Mouse (Mus musculus): ENCODE results near the gene Eya4. TPM values are rescaled to one million over a fixed set of nuclear protein-coding genes. Genes with fewer than 3 reads are reported as not detected.

The Eya4 gene
- polyA plus RNA-seq, 1 experiment from 2014 or later: 0.11 TPM

DNA sequence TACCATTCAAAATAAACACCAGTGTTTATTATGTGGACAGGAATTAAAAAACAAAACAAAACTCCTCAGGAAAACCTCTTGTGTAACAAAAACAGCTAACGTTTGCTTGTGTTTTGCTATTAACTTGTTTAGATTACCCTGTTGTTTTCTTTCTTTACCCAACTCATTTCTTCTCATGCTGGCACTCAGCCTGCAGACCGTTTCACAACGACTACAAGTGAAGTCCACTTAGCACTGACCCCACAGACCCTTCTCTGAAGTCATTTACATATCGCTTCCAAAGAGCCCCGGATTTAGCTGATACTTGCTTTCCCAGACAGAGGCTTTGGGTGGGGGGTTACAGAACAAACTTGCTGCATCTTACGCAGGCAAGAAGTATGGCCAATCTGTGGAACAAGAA is 286.9 kb downstream of the Eya4 start:
- TF ChIP-seq CTCF (IDR thresholded peaks at IDR 0.05): no peak
- TF ChIP-seq EP300 (IDR thresholded peaks at IDR 0.05): peak; percentile 59
- ATAC-seq (peak; percentile 59), DNase-seq (ENCODE audit: low spot score) (peak; percentile 86)
- Histone ChIP-seq H3K27ac (ENCODE audit: low read length) (peak overlapping the region; percentile 38), H3K4me2 (replicated peaks; ENCODE audit: low read depth, low read length) (no peak overlapping the region), H3K9ac (replicated peaks; ENCODE audit: low read depth) (no peak overlapping the region), H3K27me3 (replicated peaks; ENCODE audit: insufficient read depth, low read length) (no peaks in the 10 kb centered on the region), H3K9me3 (ENCODE audit: low read length) (no peaks in the 10 kb centered on the region), H3K4me1 (ENCODE audit: insufficient read depth, low read depth, low read length) (no peaks in the 10 kb centered on the region; the same call in 1 of the 2 replicates), H3K4me3 (ENCODE audit: low read depth, low read length) (no peak overlapping the region), H3K36me3 (ENCODE audit: insufficient read depth, low read length) (no peaks in the 10 kb centered on the region)
- 30% methylated on average over 6 of the region's 6 CpGs for WGBS

DNA sequence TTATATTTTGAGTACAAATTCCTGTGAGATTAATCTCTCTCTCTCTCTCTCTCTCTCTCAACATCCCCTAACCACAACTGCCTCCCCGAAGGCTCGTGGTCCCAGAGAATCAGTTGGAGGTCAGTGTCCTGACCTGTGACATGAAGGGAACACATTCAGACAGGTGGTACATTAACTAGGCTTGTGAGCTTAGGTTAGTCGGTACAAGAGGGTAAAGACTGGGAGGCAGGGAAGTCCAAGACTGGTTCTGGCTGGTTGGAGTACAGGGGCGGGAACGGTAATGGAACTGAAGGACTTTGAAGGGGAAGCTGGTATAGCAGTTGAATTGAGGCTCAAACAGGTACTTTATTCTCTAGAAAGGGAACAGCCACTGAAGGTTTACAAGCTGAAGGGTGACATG is 287.9 kb downstream of the Eya4 start:
- Histone ChIP-seq H3K4me2 (replicated peaks; ENCODE audit: low read depth, low read length) (no peak overlapping the region), H3K9ac (replicated peaks; ENCODE audit: low read depth) (no peak overlapping the region), H3K27me3 (replicated peaks; ENCODE audit: insufficient read depth, low read length) (no peaks in the 10 kb centered on the region), H3K4me3 (ENCODE audit: low read depth, low read length) (no peak overlapping the region), H3K27ac (ENCODE audit: low read length) (peak overlapping the region; percentile 43), H3K4me1 (ENCODE audit: insufficient read depth, low read depth, low read length) (no peaks in the 10 kb centered on the region; the same call in 1 of the 2 replicates), H3K36me3 (ENCODE audit: insufficient read depth, low read length) (no peaks in the 10 kb centered on the region), H3K9me3 (ENCODE audit: low read length) (no peaks in the 10 kb centered on the region)
- DNase-seq (ENCODE audit: low spot score): no peak
- ATAC-seq: no peak
- 58% methylated on average over 5 of the region's 5 CpGs for WGBS
- TF ChIP-seq CTCF (IDR thresholded peaks at IDR 0.05) (no peak), EP300 (IDR thresholded peaks at IDR 0.05) (no peak)

- TF ChIP-seq EP300 (IDR thresholded peaks at IDR 0.05): no peak
- TF ChIP-seq CTCF (IDR thresholded peaks at IDR 0.05): no peak
- WGBS: 43% methylated on average over 3 of the region's 3 CpGs
- Histone ChIP-seq H3K4me1 (ENCODE audit: insufficient read depth, low read depth, low read length) (no peaks in the 10 kb centered on the region; the same call in 1 of the 2 replicates), H3K27me3 (replicated peaks; ENCODE audit: insufficient read depth, low read length) (no peaks in the 10 kb centered on the region), H3K9me3 (ENCODE audit: low read length) (no peaks in the 10 kb centered on the region), H3K9ac (replicated peaks; ENCODE audit: low read depth) (no peak overlapping the region), H3K36me3 (ENCODE audit: insufficient read depth, low read length) (no peaks in the 10 kb centered on the region), H3K27ac (ENCODE audit: low read length) (peak overlapping the region; percentile 71), H3K4me2 (replicated peaks; ENCODE audit: low read depth, low read length) (no peak overlapping the region), H3K4me3 (ENCODE audit: low read depth, low read length) (no peak overlapping the region)
- DNase-seq (ENCODE audit: low spot score): no peak
- ATAC-seq: peak; percentile 47
Observed at GRCm38 (mm10) chr10:23060694-23061060, 289.9 kb downstream of the Eya4 start.

DNA sequence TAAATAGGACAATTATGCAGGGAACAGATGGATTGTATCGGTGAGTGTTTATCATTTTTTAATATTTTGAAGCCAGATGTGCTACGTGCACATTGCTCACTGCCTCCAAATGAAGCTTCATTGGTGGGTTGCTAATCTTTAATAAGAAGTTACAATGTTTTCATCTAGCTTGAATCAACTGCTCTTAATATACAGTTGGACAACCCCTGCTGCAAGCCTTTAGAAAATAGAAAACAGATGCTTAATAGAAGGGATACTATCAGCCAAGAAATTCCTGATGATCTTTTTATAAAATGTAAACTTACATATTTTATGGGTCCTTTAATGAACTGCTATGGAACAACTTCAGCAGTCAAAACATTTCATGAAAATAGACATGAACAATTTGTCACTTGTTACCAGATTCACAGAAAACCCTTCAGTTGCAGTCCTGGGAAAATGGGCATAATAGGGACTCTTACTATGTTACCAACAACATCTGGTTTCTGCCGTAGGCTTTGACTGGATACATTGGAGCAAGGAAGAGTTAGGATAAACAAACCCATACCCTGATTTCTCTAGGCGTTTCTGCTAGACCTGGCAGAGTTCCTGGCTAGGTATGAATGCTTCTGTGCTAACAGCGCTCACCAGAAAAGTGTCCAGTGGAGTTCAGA is 290.4 kb downstream of the Eya4 start:
- peak; percentile 83 for ATAC-seq

GRCm38 (mm10) chr10:23053379-23053915 is 297.1 kb downstream of the Eya4 start:
- no peaks in the 10 kb centered on the region for H3K36me3 ChIP-seq (ENCODE audit: insufficient read depth, low read length)
- no peak overlapping the region for H3K9ac ChIP-seq (replicated peaks; ENCODE audit: low read depth)
- peak overlapping the region; percentile 34; the same call in 1 of the 2 replicates for H3K27ac ChIP-seq (ENCODE audit: low read length)
- no peak overlapping the region for H3K4me3 ChIP-seq (ENCODE audit: low read depth, low read length)
- no peaks in the 10 kb centered on the region for H3K4me1 ChIP-seq (ENCODE audit: insufficient read depth, low read depth, low read length)
- H3K9me3 ChIP-seq (ENCODE audit: low read length): no peaks in the 10 kb centered on the region
- TF ChIP-seq EP300 (IDR thresholded peaks at IDR 0.05) (no peak), CTCF (IDR thresholded peaks at IDR 0.05) (no peak)
- 60% methylated on average over 8 of the region's 8 CpGs for WGBS
- no peak overlapping the region for H3K4me2 ChIP-seq (replicated peaks; ENCODE audit: low read depth, low read length)
- H3K27me3 ChIP-seq (replicated peaks; ENCODE audit: insufficient read depth, low read length): no peaks in the 10 kb centered on the region
- DNase-seq (ENCODE audit: low spot score) (peak; percentile 50), ATAC-seq (no peak)

More for the DNA sequence above, 290.4 kb downstream of the Eya4 start:
- Histone ChIP-seq H3K9me3 (ENCODE audit: low read length) (no peaks in the 10 kb centered on the region), H3K27ac (ENCODE audit: low read length) (peak overlapping the region; percentile 71), H3K4me3 (ENCODE audit: low read depth, low read length) (no peak overlapping the region), H3K36me3 (ENCODE audit: insufficient read depth, low read length) (no peaks in the 10 kb centered on the region), H3K4me2 (replicated peaks; ENCODE audit: low read depth, low read length) (no peak overlapping the region), H3K9ac (replicated peaks; ENCODE audit: low read depth) (no peak overlapping the region), H3K4me1 (ENCODE audit: insufficient read depth, low read depth, low read length) (no peaks in the 10 kb centered on the region; the same call in 1 of the 2 replicates), H3K27me3 (replicated peaks; ENCODE audit: insufficient read depth, low read length) (no peaks in the 10 kb centered on the region)
- peak; percentile 88 for DNase-seq (ENCODE audit: low spot score)
- TF ChIP-seq EP300 (IDR thresholded peaks at IDR 0.05) (peak; percentile 91), CTCF (IDR thresholded peaks at IDR 0.05) (no peak)
- 42% methylated on average over 5 of the region's 5 CpGs for WGBS
